ENCODE assay signal across 7 mouse cellular contexts in the genomic region with DNA sequence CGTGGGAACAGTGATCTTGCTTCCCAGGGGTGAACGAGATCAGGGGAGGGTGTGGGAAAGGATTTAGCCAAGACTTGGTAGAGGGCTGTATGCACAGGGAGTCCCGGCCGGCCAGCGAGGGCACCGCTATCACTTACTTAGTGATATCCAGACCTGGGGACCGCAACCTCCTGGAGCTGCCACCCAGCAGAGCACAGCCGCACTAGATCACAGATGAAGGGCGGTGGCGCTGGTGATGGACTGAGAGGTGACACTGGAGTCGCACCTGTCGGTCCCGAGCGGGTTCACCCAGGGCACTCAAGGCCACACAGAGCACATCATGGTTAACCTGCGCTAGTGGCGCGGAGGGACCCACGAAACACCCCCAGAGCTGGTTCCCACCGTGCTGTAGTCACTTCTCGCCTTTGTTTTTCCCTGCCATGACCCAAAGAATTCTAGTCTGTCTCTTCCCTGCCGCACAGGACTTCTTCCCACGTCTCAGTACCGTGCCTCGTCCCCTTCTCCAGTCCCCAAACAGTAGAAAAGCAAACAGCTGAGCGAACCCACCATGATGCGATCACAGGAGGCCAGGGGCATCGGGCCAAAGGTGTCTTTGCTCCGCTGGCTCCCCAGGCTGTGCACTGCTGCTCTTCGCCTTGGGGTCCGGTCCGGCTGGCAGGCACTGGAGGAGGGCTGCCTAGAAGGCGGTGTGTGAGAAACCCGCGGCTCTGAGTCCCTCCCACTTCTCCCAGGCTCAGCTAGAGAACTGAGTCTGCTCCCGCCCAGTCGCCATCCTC. TPM values are rescaled to one million over a fixed set of nuclear protein-coding genes. Genes with fewer than 3 reads are reported as not detected.
DNase-seq lines count a peak whose midpoint lies in the region; ATAC-seq lines count a peak whose summit lies in the region.

Gene Gucy1a1 (minus strand): TSS at position 664 of the 776 bp plus-strand sequence.

- H3K9me3 ChIP-seq in limb, embryonic 10.5 days (replicated peaks) = no peaks in the 10 kb centered on the region
- no peaks in the 10 kb centered on the region for H3K9me3 ChIP-seq in midbrain, embryonic 12.5 days

- H3K27me3 ChIP-seq in limb, embryonic 10.5 days (ENCODE audit: low read depth, poor library complexity, severe bottlenecking) = peaks cover 31% of the 10 kb centered on the region
- H3K27me3 ChIP-seq in midbrain, embryonic 12.5 days = no peaks in the 10 kb centered on the region

- peak within 1 kb of the TSS; percentile 53; the same call in 1 of the 2 replicates for H3K27ac ChIP-seq in limb, embryonic 10.5 days
- H3K27ac ChIP-seq in midbrain, embryonic 12.5 days (replicated peaks) = no peak within 1 kb of the TSS

- no peaks in the 10 kb centered on the region for H3K36me3 ChIP-seq in limb, embryonic 10.5 days
- H3K36me3 ChIP-seq in midbrain, embryonic 12.5 days = no peaks in the 10 kb centered on the region

- 1% methylated on average over 36 of the region's 36 CpGs for WGBS in limb, embryonic 10.5 days
- WGBS in midbrain, embryonic 12.5 days = under 1% methylated on average over 35 of the region's 36 CpGs

- peak; percentile 15 for DNase-seq in adrenal gland, adult 8-10 months
- DNase-seq in embryo, embryonic 9.5 days (ENCODE audit: extremely low spot score) = peak; percentile 55
- DNase-seq in heart, adult 18-20 months = peak; percentile 67 to 77
- DNase-seq in kidney, adult 11 months = peak; percentile 26
- DNase-seq in limb, embryonic 10.5 days (ENCODE audit: low spot score) = peak; percentile 57
- DNase-seq in spleen, postnatal 4 days (ENCODE audit: low spot score in 2 of 2) = peak; percentile 11 to 56

- peak; percentile 93 for ATAC-seq in midbrain, embryonic 12.5 days (ENCODE audit: low FRiP score, low read depth)

- H3K4me1 ChIP-seq in limb, embryonic 10.5 days = peaks cover 10% of the 10 kb centered on the region
- 0 out of 2 replicates have a peak, but pooled peaks cover 9% of the 10 kb centered on the region for H3K4me1 ChIP-seq in midbrain, embryonic 12.5 days

- peak within 1 kb of the TSS; percentile 54 for H3K4me3 ChIP-seq in limb, embryonic 10.5 days
- H3K4me3 ChIP-seq in midbrain, embryonic 12.5 days = peak within 1 kb of the TSS; percentile 45

- peak within 1 kb of the TSS; percentile 94 for H3K4me2 ChIP-seq in midbrain, embryonic 12.5 days (replicated peaks)

- peak within 1 kb of the TSS; percentile 61 for H3K9ac ChIP-seq in midbrain, embryonic 12.5 days (replicated peaks)

RNA-seq across cellular contexts. Expression of gene Gucy1a1, which starts in this region (rescaled TPM):
- total RNA-seq in adrenal gland, adult 8-10 months (2022) = 10 to 100 TPM; 29.2 to 37.0 (median 30.8) TPM
- total RNA-seq in heart, adult 18-20 months (2021) = 10 to 100 TPM; 15.0 to 16.4 TPM
- 0.60 and 1.2 TPM in 2 replicates for polyA plus RNA-seq in limb, embryonic 10.5 days (2016; fragmentation: Nextera tagmentation; extraction: Ambion mirVana)
- polyA plus RNA-seq in midbrain, embryonic 12.5 days (2016; fragmentation: Nextera tagmentation; extraction: Ambion mirVana) = 4.4 and 5.9 TPM in 2 replicates

Comparison
In these comparisons a context has a peak if more than half of its experiments do, and no peak if none do; other contexts are left out.
1. DNase-seq: peak in every context shown above with its lines; median percentile 72 in heart, adult 18-20 months; 57 in limb, embryonic 10.5 days; 55 in embryo, embryonic 9.5 days; 34 in spleen, postnatal 4 days; 26 in kidney, adult 11 months; 15 in adrenal gland, adult 8-10 months.